Comparison of ENCODE assay signal across 17 mouse cellular contexts in the genomic region with DNA sequence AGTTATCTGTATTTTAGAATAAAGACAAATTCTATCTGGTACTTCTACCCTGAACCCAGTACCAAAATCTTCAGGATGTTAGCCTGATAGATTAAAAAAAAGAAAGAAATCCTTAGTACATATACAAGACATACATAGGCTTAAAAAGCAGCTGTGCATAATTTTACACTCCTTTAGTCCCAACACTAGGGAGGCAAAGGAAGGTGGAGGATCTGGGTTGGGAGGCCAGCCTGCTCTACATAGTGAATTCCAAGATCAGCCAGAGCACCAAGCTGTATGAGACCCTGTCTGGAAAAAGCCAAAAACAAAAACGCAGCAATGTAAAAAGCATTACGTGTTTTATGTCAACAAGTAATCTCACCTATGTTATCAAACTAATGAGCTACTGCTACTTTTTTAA. TPM values are rescaled to one million over a fixed set of nuclear protein-coding genes. Genes with fewer than 3 reads are reported as not detected.
DNase-seq lines count a peak whose midpoint lies in the region; ATAC-seq lines count a peak whose summit lies in the region.
"Had no signal": no experiment of that assay in that cellular context is flagged by ENCODE, and none has a peak within 500 bp of the region (broad histone marks: within the 10 kb centered on the region; RNA-seq: fewer than 3 reads in every experiment).

No protein-coding gene starts in this region.

- H3K4me2 ChIP-seq in embryonic facial prominence, embryonic 13.5 days = peak overlapping the region; percentile 68; the same call in 1 of the 2 replicates
- peak overlapping the region; percentile 31 for H3K4me2 ChIP-seq in hindbrain, embryonic 13.5 days
- H3K4me2 ChIP-seq in hindbrain, embryonic 12.5 days (replicated peaks) = no peak overlapping the region
- 0 out of 2 replicates have a peak overlapping the region, but pooled peaks have one; percentile 22 for H3K4me2 ChIP-seq in midbrain, embryonic 12.5 days (replicated peaks)
- H3K4me2 ChIP-seq in midbrain, embryonic 11.5 days = no peak overlapping the region
- H3K4me2 ChIP-seq in neural tube, embryonic 13.5 days = peak overlapping the region; percentile 87

- H3K4me1 ChIP-seq in embryonic facial prominence, embryonic 13.5 days = peaks cover 19% of the 10 kb centered on the region
- peaks cover 26% of the 10 kb centered on the region for H3K4me1 ChIP-seq in embryonic facial prominence, embryonic 10.5 days
- peaks cover 40% of the 10 kb centered on the region for H3K4me1 ChIP-seq in hindbrain, embryonic 13.5 days (replicated peaks)
- peaks cover 26% of the 10 kb centered on the region for H3K4me1 ChIP-seq in hindbrain, embryonic 12.5 days
- peaks cover 25% of the 10 kb centered on the region for H3K4me1 ChIP-seq in midbrain, embryonic 12.5 days
- H3K4me1 ChIP-seq in midbrain, embryonic 11.5 days (ENCODE audit: control insufficient read depth, insufficient read depth, low read length) = peaks cover 12% of the 10 kb centered on the region
- peaks cover 43% of the 10 kb centered on the region for H3K4me1 ChIP-seq in neural tube, embryonic 13.5 days (replicated peaks)

- DNase-seq in embryonic facial prominence, embryonic 10.5 days (ENCODE audit: low spot score) = no peak
- DNase-seq in midbrain, embryonic 11.5 days (ENCODE audit: low spot score, missing footprints) = no peak
- DNase-seq in spleen, adult 12 weeks (ENCODE audit: low spot score) = no peak
- DNase-seq: adrenal gland, postnatal 25 days; cerebellum, postnatal 25 days; right cerebral cortex, adult 18-20 months had no signal

- H3K9me3 ChIP-seq in embryonic facial prominence, embryonic 13.5 days = no peaks in the 10 kb centered on the region
- no peaks in the 10 kb centered on the region for H3K9me3 ChIP-seq in embryonic facial prominence, embryonic 10.5 days
- H3K9me3 ChIP-seq in hindbrain, embryonic 13.5 days = no peaks in the 10 kb centered on the region
- H3K9me3 ChIP-seq in hindbrain, embryonic 12.5 days (replicated peaks) = no peaks in the 10 kb centered on the region
- H3K9me3 ChIP-seq in midbrain, embryonic 12.5 days = no peaks in the 10 kb centered on the region
- no peaks in the 10 kb centered on the region for H3K9me3 ChIP-seq in midbrain, embryonic 11.5 days (ENCODE audit: control insufficient read depth, low read length)
- no peaks in the 10 kb centered on the region for H3K9me3 ChIP-seq in neural tube, embryonic 13.5 days

- H3K4me3 ChIP-seq in embryonic facial prominence, embryonic 13.5 days = no peak overlapping the region
- H3K4me3 ChIP-seq in embryonic facial prominence, embryonic 10.5 days = no peak overlapping the region
- no peak overlapping the region for H3K4me3 ChIP-seq in hindbrain, embryonic 13.5 days
- H3K4me3 ChIP-seq in hindbrain, embryonic 12.5 days = no peak overlapping the region
- H3K4me3 ChIP-seq in midbrain, embryonic 12.5 days = no peak overlapping the region
- no peak overlapping the region for H3K4me3 ChIP-seq in midbrain, embryonic 11.5 days (ENCODE audit: low read depth, low read length)
- no peak overlapping the region for H3K4me3 ChIP-seq in neural tube, embryonic 13.5 days

- no peak overlapping the region for H3K27ac ChIP-seq in embryonic facial prominence, embryonic 13.5 days
- no peak overlapping the region for H3K27ac ChIP-seq in embryonic facial prominence, embryonic 10.5 days (replicated peaks)
- no peak overlapping the region for H3K27ac ChIP-seq in hindbrain, embryonic 13.5 days
- no peak overlapping the region for H3K27ac ChIP-seq in hindbrain, embryonic 12.5 days
- no peak overlapping the region for H3K27ac ChIP-seq in midbrain, embryonic 12.5 days (replicated peaks)
- H3K27ac ChIP-seq in midbrain, embryonic 11.5 days (ENCODE audit: low read depth, low read length) = no peak overlapping the region
- no peak overlapping the region for H3K27ac ChIP-seq in neural tube, embryonic 13.5 days (replicated peaks)

- H3K36me3 ChIP-seq in embryonic facial prominence, embryonic 13.5 days = peaks cover 30% of the 10 kb centered on the region
- H3K36me3 ChIP-seq in embryonic facial prominence, embryonic 10.5 days (replicated peaks) = peaks cover 66% of the 10 kb centered on the region
- peaks cover 17% of the 10 kb centered on the region for H3K36me3 ChIP-seq in hindbrain, embryonic 13.5 days
- peaks cover 22% of the 10 kb centered on the region for H3K36me3 ChIP-seq in hindbrain, embryonic 12.5 days
- H3K36me3 ChIP-seq in midbrain, embryonic 12.5 days = peaks cover 28% of the 10 kb centered on the region
- H3K36me3 ChIP-seq in midbrain, embryonic 11.5 days (ENCODE audit: control insufficient read depth, insufficient read depth, low read length) = peaks cover 6% of the 10 kb centered on the region; the same call in 1 of the 2 replicates
- peaks cover 32% of the 10 kb centered on the region for H3K36me3 ChIP-seq in neural tube, embryonic 13.5 days

- H3K9ac ChIP-seq in embryonic facial prominence, embryonic 13.5 days = no peak overlapping the region
- no peak overlapping the region for H3K9ac ChIP-seq in hindbrain, embryonic 13.5 days
- no peak overlapping the region for H3K9ac ChIP-seq in hindbrain, embryonic 12.5 days
- H3K9ac ChIP-seq in midbrain, embryonic 12.5 days (replicated peaks) = no peak overlapping the region
- H3K9ac ChIP-seq in midbrain, embryonic 11.5 days (ENCODE audit: low read length) = no peak overlapping the region
- no peak overlapping the region for H3K9ac ChIP-seq in neural tube, embryonic 13.5 days

- 82% methylated on average over 2 of the region's 2 CpGs for WGBS in embryonic facial prominence, embryonic 13.5 days
- 88% methylated on average over 2 of the region's 2 CpGs for WGBS in embryonic facial prominence, embryonic 10.5 days
- WGBS in hindbrain, embryonic 13.5 days = 89% methylated on average over 2 of the region's 2 CpGs
- 86% methylated on average over 2 of the region's 2 CpGs for WGBS in hindbrain, embryonic 12.5 days
- WGBS in midbrain, embryonic 12.5 days = 90% methylated on average over 2 of the region's 2 CpGs
- WGBS in midbrain, embryonic 11.5 days = 84% methylated on average over 2 of the region's 2 CpGs
- WGBS in neural tube, embryonic 13.5 days = 91% methylated on average over 2 of the region's 2 CpGs

- no peak for ATAC-seq in embryonic facial prominence, embryonic 13.5 days (ENCODE audit: insufficient number of reproducible peaks, insufficient read depth, low FRiP score, low TSS enrichment, low read depth)
- no peak for ATAC-seq in hindbrain, embryonic 13.5 days (ENCODE audit: low FRiP score)
- no peak for ATAC-seq in hindbrain, embryonic 12.5 days (ENCODE audit: low FRiP score)
- no peak for ATAC-seq in midbrain, embryonic 12.5 days (ENCODE audit: low FRiP score, low read depth)
- no peak for ATAC-seq in midbrain, embryonic 11.5 days (ENCODE audit: low FRiP score)
- ATAC-seq in neural tube, embryonic 13.5 days (ENCODE audit: low read depth) = no peak
- ATAC-seq: inflammation-experienced regulatory T-cells, adult 6 months; lung, postnatal 0 days had no signal

- no peaks in the 10 kb centered on the region for H3K27me3 ChIP-seq in embryonic facial prominence, embryonic 13.5 days
- H3K27me3 ChIP-seq in embryonic facial prominence, embryonic 10.5 days (replicated peaks; ENCODE audit: low read depth, poor library complexity, severe bottlenecking) = no peaks in the 10 kb centered on the region
- no peaks in the 10 kb centered on the region for H3K27me3 ChIP-seq in hindbrain, embryonic 13.5 days
- H3K27me3 ChIP-seq in hindbrain, embryonic 12.5 days = no peaks in the 10 kb centered on the region
- H3K27me3 ChIP-seq in midbrain, embryonic 12.5 days = no peaks in the 10 kb centered on the region
- no peaks in the 10 kb centered on the region for H3K27me3 ChIP-seq in midbrain, embryonic 11.5 days (ENCODE audit: control insufficient read depth, insufficient read depth, low read length)
- no peaks in the 10 kb centered on the region for H3K27me3 ChIP-seq in neural tube, embryonic 13.5 days

RNA-seq across cellular contexts. Expression of gene Hnrnpc, which starts 4.3 kb away (rescaled TPM):
- polyA plus RNA-seq in embryonic facial prominence, embryonic 13.5 days (2015; fragmentation: Nextera tagmentation; extraction: Ambion mirVana) = 755 and 841 TPM in 2 replicates
- polyA plus RNA-seq in embryonic facial prominence, embryonic 10.5 days (2016; fragmentation: Nextera tagmentation; extraction: Ambion mirVana) = 893 and 906 TPM in 2 replicates
- polyA plus RNA-seq in hindbrain, embryonic 13.5 days (2015; fragmentation: Nextera tagmentation; extraction: Ambion mirVana) = 623 and 652 TPM in 2 replicates
- 726 and 727 TPM in 2 replicates for polyA plus RNA-seq in hindbrain, embryonic 12.5 days (2016; fragmentation: Nextera tagmentation; extraction: Ambion mirVana)
- 770 and 818 TPM in 2 replicates for polyA plus RNA-seq in midbrain, embryonic 12.5 days (2016; fragmentation: Nextera tagmentation; extraction: Ambion mirVana)
- 1,011 and 1,046 TPM in 2 replicates for polyA plus RNA-seq in midbrain, embryonic 11.5 days (2014; fragmentation: Nextera tagmentation; extraction: Ambion mirVana)
- 631 and 750 TPM in 2 replicates for polyA plus RNA-seq in neural tube, embryonic 13.5 days (2015; fragmentation: Nextera tagmentation; extraction: Ambion mirVana)

RNA-seq across cellular contexts. Expression of gene Rpgrip1, which starts 10.9 kb away (rescaled TPM):
- polyA plus RNA-seq in embryonic facial prominence, embryonic 13.5 days (2015; fragmentation: Nextera tagmentation; extraction: Ambion mirVana) = 71.6 and 81.6 TPM in 2 replicates
- polyA plus RNA-seq in embryonic facial prominence, embryonic 10.5 days (2016; fragmentation: Nextera tagmentation; extraction: Ambion mirVana) = 129 and 133 TPM in 2 replicates
- polyA plus RNA-seq in hindbrain, embryonic 13.5 days (2015; fragmentation: Nextera tagmentation; extraction: Ambion mirVana) = 51.5 and 54.6 TPM in 2 replicates
- polyA plus RNA-seq in hindbrain, embryonic 12.5 days (2016; fragmentation: Nextera tagmentation; extraction: Ambion mirVana) = 53.6 and 58.4 TPM in 2 replicates
- polyA plus RNA-seq in midbrain, embryonic 12.5 days (2016; fragmentation: Nextera tagmentation; extraction: Ambion mirVana) = 62.6 and 69.2 TPM in 2 replicates
- polyA plus RNA-seq in midbrain, embryonic 11.5 days (2014; fragmentation: Nextera tagmentation; extraction: Ambion mirVana) = 92.3 and 105 TPM in 2 replicates
- 45.3 and 52.9 TPM in 2 replicates for polyA plus RNA-seq in neural tube, embryonic 13.5 days (2015; fragmentation: Nextera tagmentation; extraction: Ambion mirVana)

RNA-seq across cellular contexts. Expression of gene Olfr221, which starts 57.3 kb away (rescaled TPM):
- polyA plus RNA-seq in embryonic facial prominence, embryonic 13.5 days (2015; fragmentation: Nextera tagmentation; extraction: Ambion mirVana) = not detected in 2 replicates
- not detected in 2 replicates for polyA plus RNA-seq in embryonic facial prominence, embryonic 10.5 days (2016; fragmentation: Nextera tagmentation; extraction: Ambion mirVana)
- polyA plus RNA-seq in hindbrain, embryonic 13.5 days (2015; fragmentation: Nextera tagmentation; extraction: Ambion mirVana) = not detected in 2 replicates
- polyA plus RNA-seq in hindbrain, embryonic 12.5 days (2016; fragmentation: Nextera tagmentation; extraction: Ambion mirVana) = not detected in 2 replicates
- not detected in 2 replicates for polyA plus RNA-seq in midbrain, embryonic 12.5 days (2016; fragmentation: Nextera tagmentation; extraction: Ambion mirVana)
- polyA plus RNA-seq in midbrain, embryonic 11.5 days (2014; fragmentation: Nextera tagmentation; extraction: Ambion mirVana) = not detected in 2 replicates
- not detected in 2 replicates for polyA plus RNA-seq in neural tube, embryonic 13.5 days (2015; fragmentation: Nextera tagmentation; extraction: Ambion mirVana)
- polyA plus RNA-seq: embryonic facial prominence, embryonic 14.5 days; gonadal fat pad, adult 2 months; inflammation-experienced regulatory T-cells, adult 6 months; lung, postnatal 0 days; neural tube, embryonic 11.5 days; thymus, postnatal 0 days had no signal

Comparison
In these comparisons a context has a peak if more than half of its experiments do, and no peak if none do; other contexts are left out.
1. H3K4me2 ChIP-seq: peak in embryonic facial prominence, embryonic 13.5 days (single experiment), hindbrain, embryonic 13.5 days (single experiment), midbrain, embryonic 12.5 days (single experiment) and neural tube, embryonic 13.5 days (single experiment); none in hindbrain, embryonic 12.5 days (single experiment) and midbrain, embryonic 11.5 days (single experiment).